Mouse (Mus musculus) cerebellum, postnatal 10 days (tissue): ENCODE results near the gene Foxm1.

Source experiments
- DNase-seq, 2 experiments: peaks; one replicate each; pipeline ENCODE4 v3.0.0; 2021; ENCODE audit warnings: mixed read lengths in 2 of 2

The Foxm1 gene

DNA sequence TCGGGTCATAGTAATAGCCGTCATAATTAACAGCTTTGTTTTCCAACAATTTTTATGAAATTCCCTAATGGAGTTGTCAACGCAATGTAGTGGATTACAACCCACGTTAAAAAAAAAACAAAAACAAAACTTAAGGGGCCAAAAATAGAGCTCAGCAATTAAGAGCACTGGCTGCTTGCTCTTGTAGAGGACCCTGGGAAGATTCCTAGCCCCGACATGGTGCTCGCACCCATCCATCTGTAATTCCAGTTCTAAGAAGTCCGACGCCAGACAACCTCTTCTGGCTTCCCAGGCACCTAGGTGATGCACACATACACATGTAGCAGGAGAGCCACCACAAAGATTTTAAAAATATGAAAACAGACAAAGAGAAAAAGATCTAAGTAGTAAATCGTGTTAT is 62.3 kb downstream of the Foxm1 start:
- peak in 1 of 2 experiments; percentile 51 for DNase-seq
